Mouse (Mus musculus) MEL (cell line): ENCODE measurements around the gene Traf1. TPM values are rescaled to one million over a fixed set of nuclear protein-coding genes. Genes with fewer than 3 reads are reported as not detected.

ENCODE experiments used
- DNase-seq: peaks from one replicate; pipeline ENCODE4 v3.0.0; 2011; ENCODE audit warnings: low read depth, low spot score
- H3K27ac ChIP-seq: 2 replicates; pipeline ENCODE4 v1.5.1; 2012; ENCODE audit warnings: low read depth, mild to moderate bottlenecking, control low read depth, low read length, moderate library complexity; ENCODE audit not compliant: control insufficient read depth
- H3K27me3 ChIP-seq, 2 experiments: fragments of 150-350 bp in 1 of 2; sonication (generic) in 1 of 2; 2 replicates each; pipeline ENCODE4 v1.6.1; 2012; ENCODE audit warnings: low read length in 2 of 2, mild to moderate bottlenecking in 2 of 2, improper control_type of control experiment in 1 of 2, moderate library complexity in 1 of 2; ENCODE audit not compliant: insufficient read depth in 2 of 2, control insufficient read depth in 1 of 2
- H3K36me3 ChIP-seq, 2 experiments: 2 replicates each; pipeline ENCODE4 v1.6.1; 2012 to 2014; ENCODE audit warnings: low read length in 2 of 2, improper control_type of control experiment in 1 of 2, inconsistent platforms in 1 of 2, mild to moderate bottlenecking in 1 of 2; ENCODE audit not compliant: insufficient read depth in 2 of 2, control insufficient read depth in 1 of 2
- H3K4me1 ChIP-seq, 2 experiments: fragments of 150-350 bp in 1 of 2; sonication (generic) in 1 of 2; 2 replicates each; pipeline ENCODE4 v1.6.1; 2012; ENCODE audit warnings: low read length in 2 of 2, improper control_type of control experiment in 1 of 2, mild to moderate bottlenecking in 1 of 2; ENCODE audit not compliant: insufficient read depth in 2 of 2, control insufficient read depth in 1 of 2
- H3K4me3 ChIP-seq, 2 experiments: fragments of 150-350 bp in 1 of 2; sonication (generic) in 1 of 2; 2 replicates each; pipeline ENCODE4 v1.5.1; 2012; ENCODE audit warnings: low read depth in 2 of 2, low read length in 2 of 2, mild to moderate bottlenecking in 2 of 2, moderate library complexity in 2 of 2, control low read depth in 1 of 2, improper control_type of control experiment in 1 of 2; ENCODE audit not compliant: control insufficient read depth in 1 of 2, insufficient read depth in 1 of 2
- H3K79me2 ChIP-seq: 2 replicates; pipeline ENCODE4 v1.6.1; 2012; ENCODE audit warnings: mild to moderate bottlenecking, low read length, moderate library complexity; ENCODE audit not compliant: control insufficient read depth, poor library complexity, insufficient read depth
- H3K9ac ChIP-seq: 2 replicates; pipeline ENCODE4 v1.6.1; 2012; ENCODE audit warnings: low read depth, mild to moderate bottlenecking, control low read depth, low read length, moderate library complexity; ENCODE audit not compliant: control insufficient read depth, poor library complexity, severe bottlenecking
- H3K9me3 ChIP-seq: fragments of 150-350 bp; sonication (generic); replicated peaks from 2 replicates; pipeline ENCODE4 v1.6.1; 2012; ENCODE audit warnings: mild to moderate bottlenecking, low read length, improper control_type of control experiment, moderate library complexity; ENCODE audit not compliant: insufficient read depth
- BHLHE40 ChIP-seq: IDR thresholded peaks from 2 replicates; pipeline ENCODE4 v1.6.1; 2012; ENCODE audit warnings: low read depth, mild to moderate bottlenecking, inconsistent platforms, low read length, improper control_type of control experiment, borderline replicate concordance
- CTCF ChIP-seq, 3 experiments: IDR thresholded peaks in 2 of 3; conservative IDR thresholded peaks in 1 of 3; 2 replicates each; pipeline ENCODE4 v1.5.1; 2011 to 2012; ENCODE audit warnings: low read length in 3 of 3, low read depth in 2 of 3, mild to moderate bottlenecking in 2 of 3, improper control_type of control experiment in 1 of 3, inconsistent platforms in 1 of 3, mixed read lengths in 1 of 3, moderate library complexity in 1 of 3; ENCODE audit not compliant: control insufficient read depth in 1 of 3, insufficient read depth in 1 of 3, poor library complexity in 1 of 3, severe bottlenecking in 1 of 3
- EP300 ChIP-seq, 2 experiments: IDR thresholded peaks; 2 replicates each; pipeline ENCODE4 v1.6.1; 2011; ENCODE audit warnings: improper control_type of control experiment in 2 of 2, low read length in 2 of 2, low read depth in 1 of 2, mild to moderate bottlenecking in 1 of 2
- GATA1 ChIP-seq: IDR thresholded peaks from 2 replicates; pipeline ENCODE4 v1.6.1; 2011; ENCODE audit warnings: low read depth, low read length, improper control_type of control experiment
- JUND ChIP-seq: IDR thresholded peaks from 2 replicates; pipeline ENCODE4 v1.6.1; 2011; ENCODE audit warnings: low read depth, mild to moderate bottlenecking, improper control_type of control experiment, low read length
- KAT2A ChIP-seq: conservative IDR thresholded peaks from 2 replicates; pipeline ENCODE4 v1.6.1; 2012; ENCODE audit warnings: low read depth, low read length, improper control_type of control experiment, inconsistent platforms
- MAFK ChIP-seq: IDR thresholded peaks from 2 replicates; pipeline ENCODE4 v1.6.1; 2011; ENCODE audit warnings: low read depth, mild to moderate bottlenecking, low read length, improper control_type of control experiment, borderline replicate concordance
- MAX ChIP-seq: IDR thresholded peaks from 2 replicates; pipeline ENCODE4 v1.6.1; 2011; ENCODE audit warnings: low read length, improper control_type of control experiment
- MAZ ChIP-seq: IDR thresholded peaks from 2 replicates; pipeline ENCODE4 v1.6.1; 2012; ENCODE audit warnings: low read depth, mild to moderate bottlenecking, inconsistent platforms, low read length, improper control_type of control experiment
- MYC ChIP-seq: IDR thresholded peaks from 2 replicates; pipeline ENCODE4 v1.6.1; 2011; ENCODE audit warnings: low read depth, mild to moderate bottlenecking, low read length, improper control_type of control experiment, moderate library complexity
- NELFE ChIP-seq: IDR thresholded peaks from 2 replicates; pipeline ENCODE4 v1.6.1; 2011; ENCODE audit warnings: low read depth, low read length, improper control_type of control experiment
- POLR2AphosphoS2 ChIP-seq: IDR thresholded peaks from 2 replicates; pipeline ENCODE4 v1.6.1; 2011; ENCODE audit warnings: low read length, improper control_type of control experiment
- RCOR1 ChIP-seq: IDR thresholded peaks from 2 replicates; pipeline ENCODE4 v1.6.1; 2012; ENCODE audit warnings: low read depth, mild to moderate bottlenecking, inconsistent platforms, low read length, improper control_type of control experiment
- SIN3A ChIP-seq: IDR thresholded peaks from 2 replicates; pipeline ENCODE4 v1.6.1; 2012; ENCODE audit warnings: low read length, improper control_type of control experiment, inconsistent platforms
- SMC3 ChIP-seq: IDR thresholded peaks from 2 replicates; pipeline ENCODE4 v1.6.1; 2011; ENCODE audit warnings: low read depth, low read length, improper control_type of control experiment
- TAL1 ChIP-seq: IDR thresholded peaks from 2 replicates; pipeline ENCODE4 v1.6.1; 2012; ENCODE audit warnings: mild to moderate bottlenecking, inconsistent platforms, low read length, moderate library complexity, mixed read lengths
- TBP ChIP-seq: IDR thresholded peaks from 2 replicates; pipeline ENCODE4 v1.8.0; 2011; ENCODE audit warnings: low read depth, low read length, improper control_type of control experiment
- UBTF ChIP-seq: IDR thresholded peaks from 2 replicates; pipeline ENCODE4 v1.6.1; 2012; ENCODE audit warnings: low read depth, mild to moderate bottlenecking, inconsistent platforms, low read length, improper control_type of control experiment, moderate library complexity, borderline replicate concordance; ENCODE audit not compliant: insufficient read depth
- USF1 ChIP-seq: IDR thresholded peaks from 2 replicates; pipeline ENCODE4 v1.6.1; 2014; ENCODE audit warnings: low read depth, mild to moderate bottlenecking, inconsistent platforms, low read length, improper control_type of control experiment, moderate library complexity
- USF2 ChIP-seq, 2 experiments: IDR thresholded peaks; 2 replicates each; pipeline ENCODE4 v1.6.1; 2011 to 2012; ENCODE audit warnings: improper control_type of control experiment in 2 of 2, low read length in 2 of 2, borderline replicate concordance in 1 of 2, inconsistent platforms in 1 of 2, low read depth in 1 of 2, mild to moderate bottlenecking in 1 of 2; ENCODE audit not compliant: insufficient read depth in 1 of 2
- ZC3H11A ChIP-seq: IDR thresholded peaks from 2 replicates; pipeline ENCODE4 v1.6.1; 2012; ENCODE audit warnings: low read depth, mild to moderate bottlenecking, inconsistent platforms, low read length, improper control_type of control experiment
- ZMIZ1 ChIP-seq: IDR thresholded peaks from 2 replicates; pipeline ENCODE4 v1.6.1; 2012; ENCODE audit warnings: low read depth, mild to moderate bottlenecking, inconsistent platforms, low read length, improper control_type of control experiment, moderate library complexity
- polyA plus RNA-seq, 2 experiments: library from polyadenylated mRNA; stranded (reverse) in 1 of 2; unstranded in 1 of 2; fragments of >175 nt in 1 of 2; fragments of >200 nt in 1 of 2; gene quantifications; 2 replicates each; pipeline versions ENCODE4 v1.2.1 to v1.2.4; 2012; ENCODE audit warnings: low replicate concordance in 2 of 2, low read depth in 1 of 2; ENCODE audit not compliant: insufficient read length in 2 of 2, insufficient read depth in 1 of 2, missing spikeins in 1 of 2
- total RNA-seq: library from RNA; depleted of rRNA; stranded (reverse); fragments of 300-350 nt; gene quantifications from 2 replicates; pipeline ENCODE4 v1.2.3, GENCODE M21; 2012

Traf1 gene
- total and polyA plus RNA-seq, 3 experiments: 0.03 to 0.04 TPM; not detected in 1

DNA sequence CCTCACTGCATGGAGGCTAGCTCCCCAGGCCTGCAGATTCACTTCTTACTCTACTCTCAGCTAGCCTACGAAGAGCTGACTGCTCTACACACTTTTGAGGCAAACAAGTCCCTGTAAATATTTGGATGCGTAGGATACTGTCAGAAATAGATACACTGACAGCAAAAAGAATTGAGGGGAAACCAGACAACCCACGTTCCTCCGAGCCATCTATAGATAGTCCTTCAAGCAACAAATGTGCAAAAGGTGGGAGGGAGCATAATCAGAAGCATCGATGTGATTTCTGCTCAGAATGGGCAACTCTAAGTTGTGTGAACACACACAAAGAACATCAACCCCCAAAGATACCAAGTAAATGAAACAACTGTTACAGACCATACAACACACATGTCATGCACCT, 34.9 kb upstream of the Traf1 start:
- no peak overlapping the region for H3K4me3 ChIP-seq
- H3K27me3 ChIP-seq: peaks cover 19 to 22% of the 10 kb centered on the region in 2 experiments
- TF ChIP-seq NELFE (no peak), MAZ (no peak), POLR2AphosphoS2 (no peak), UBTF (no peak), BHLHE40 (no peak), EP300 (IDR thresholded peaks at IDR 0.05; ENCODE audit: low read depth in 1 of 2, low read length in 2 of 2) (no peak), SIN3A (no peak)
- DNase-seq: no peak
- H3K36me3 ChIP-seq: no peaks in the 10 kb centered on the region
- no peaks in the 10 kb centered on the region for H3K79me2 ChIP-seq
- H3K4me1 ChIP-seq: no peaks in the 10 kb centered on the region
- H3K9me3 ChIP-seq: no peaks in the 10 kb centered on the region
- H3K27ac ChIP-seq: no peak overlapping the region
- no peak overlapping the region for H3K9ac ChIP-seq

DNA sequence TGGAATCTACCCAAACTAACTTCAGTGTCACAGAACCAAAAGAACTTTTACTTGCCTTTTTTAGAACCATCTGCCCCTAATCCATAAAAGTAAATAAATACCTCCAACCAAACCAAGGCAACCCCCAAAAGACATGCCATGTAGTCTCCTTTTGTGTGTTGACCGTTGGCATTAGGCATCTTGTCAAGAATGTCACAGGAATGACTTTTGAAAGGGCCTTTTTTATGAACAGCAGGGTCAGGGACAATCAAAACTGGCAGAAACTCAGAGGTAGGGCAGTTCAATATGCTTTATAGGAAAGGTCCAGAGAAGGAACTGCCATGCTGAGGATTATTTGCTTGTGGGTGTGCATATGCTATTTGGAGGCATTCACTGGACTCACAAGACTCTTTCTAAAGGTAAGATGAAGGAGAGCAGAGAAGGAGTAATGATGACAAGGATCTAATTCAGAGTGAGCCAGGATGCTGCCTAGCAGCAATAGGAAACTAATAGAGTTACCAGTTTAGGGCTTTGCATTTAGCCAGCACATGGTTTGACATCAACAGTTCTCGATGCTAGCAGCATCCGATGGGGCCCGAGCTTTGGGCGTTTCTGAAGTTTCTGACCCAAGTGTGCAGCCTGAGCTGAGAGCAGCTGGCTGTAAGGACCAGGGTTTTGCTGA, 32.3 kb upstream of the Traf1 start:
- H3K27ac ChIP-seq: no peak overlapping the region
- no peak for DNase-seq
- no peaks in the 10 kb centered on the region for H3K9me3 ChIP-seq
- no peak overlapping the region for H3K9ac ChIP-seq
- H3K4me3 ChIP-seq: no peak overlapping the region
- no peaks in the 10 kb centered on the region for H3K4me1 ChIP-seq
- H3K36me3 ChIP-seq: no peaks in the 10 kb centered on the region
- TF ChIP-seq USF1 (no peak), SMC3 (no peak), RCOR1 (no peak), NELFE (no peak), MYC (no peak), JUND (no peak), CTCF (IDR thresholded peaks at IDR 0.05 in 2 of 3, conservative IDR thresholded peaks at IDR 0.05 in 1 of 3; ENCODE audit: control insufficient read depth in 1 of 3, insufficient read depth in 1 of 3, low read depth in 2 of 3, low read length in 3 of 3, poor library complexity in 1 of 3, severe bottlenecking in 1 of 3) (no peak), TAL1 (no peak), KAT2A (no peak), TBP (no peak), MAX (no peak), POLR2AphosphoS2 (no peak), ZMIZ1 (no peak), ZC3H11A (no peak), MAZ (no peak), GATA1 (no peak), BHLHE40 (no peak), MAFK (no peak), USF2 (IDR thresholded peaks at IDR 0.05; ENCODE audit: borderline replicate concordance in 1 of 2, insufficient read depth in 1 of 2, low read depth in 1 of 2, low read length in 2 of 2) (no peak), SIN3A (no peak)
- no peaks in the 10 kb centered on the region for H3K79me2 ChIP-seq
- H3K27me3 ChIP-seq: peaks cover 17% of the 10 kb centered on the region in 2 experiments
